Comparison of ENCODE assay signal across 13 mouse cellular contexts in genomic region chr7:46039873-46040272, GRCm38 (mm10). TPM values are rescaled to one million over a fixed set of nuclear protein-coding genes. Genes with fewer than 3 reads are reported as not detected.
"Had no signal": no experiment of that assay in that cellular context is flagged by ENCODE, and none has a peak within 500 bp of the region (broad histone marks: within the 10 kb centered on the region; RNA-seq: fewer than 3 reads in every experiment).

No protein-coding gene starts in this region.

- H3K27ac ChIP-seq: limb, embryonic 12.5 days; liver, embryonic 15.5 days; midbrain, embryonic 13.5 days had no signal

- H3K9me3 ChIP-seq: limb, embryonic 12.5 days; liver, embryonic 15.5 days; midbrain, embryonic 13.5 days had no signal

- H3K9ac ChIP-seq: limb, embryonic 12.5 days; liver, embryonic 15.5 days; midbrain, embryonic 13.5 days had no signal

- H3K27me3 ChIP-seq: limb, embryonic 12.5 days; liver, embryonic 15.5 days; midbrain, embryonic 13.5 days had no signal

- H3K4me2 ChIP-seq: limb, embryonic 12.5 days; liver, embryonic 15.5 days; midbrain, embryonic 13.5 days had no signal

- H3K4me3 ChIP-seq: limb, embryonic 12.5 days; liver, embryonic 15.5 days; midbrain, embryonic 13.5 days had no signal

- DNase-seq: kidney, adult 8-10 months; kidney, postnatal 25 days; lung, adult 2 months; lung, postnatal 36 days; right cerebral cortex, postnatal 4 days; thymus, adult 2 months; thymus, postnatal 25 days had no signal

- ATAC-seq: inflammation-experienced regulatory T-cells, adult 6 months; lung, postnatal 0 days; midbrain, embryonic 13.5 days had no signal

RNA-seq across cellular contexts. Expression of gene Abcc6, which starts 9.8 kb away (rescaled TPM):
- total RNA-seq: megakaryocyte progenitor cell, adult 5-6 weeks had no signal
- polyA plus RNA-seq: inflammation-experienced regulatory T-cells, adult 6 months had no signal
